Mouse (Mus musculus): ENCODE measurements around the gene Lipo1. TPM values are rescaled to one million over a fixed set of nuclear protein-coding genes. Genes with fewer than 3 reads are reported as not detected.

Gene Lipo1
- polyA plus RNA-seq (2017; shearing (Covaris generic)) = not detected

DNA sequence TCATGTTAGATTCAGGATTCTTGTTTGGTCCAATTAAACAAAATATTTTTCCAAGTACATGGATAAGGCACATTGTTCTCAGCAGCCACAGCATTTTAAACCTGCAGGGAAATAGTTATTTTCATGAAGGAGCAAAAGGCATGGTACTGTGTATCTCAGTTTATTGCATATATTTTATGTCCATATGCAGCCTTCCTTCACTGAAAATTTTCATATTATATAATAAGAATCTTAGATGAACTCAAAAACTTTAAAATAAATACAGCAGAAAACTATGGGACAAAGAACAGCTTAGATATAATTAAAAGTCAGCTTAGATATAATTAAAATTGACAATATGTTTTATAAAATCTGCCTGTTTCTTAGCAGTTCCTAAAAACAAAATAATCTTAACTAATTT lies at the start of gene Lipo1:
TSS of gene Lipo1 (minus strand) at position 101 of the 400 bp plus-strand sequence.

DNA sequence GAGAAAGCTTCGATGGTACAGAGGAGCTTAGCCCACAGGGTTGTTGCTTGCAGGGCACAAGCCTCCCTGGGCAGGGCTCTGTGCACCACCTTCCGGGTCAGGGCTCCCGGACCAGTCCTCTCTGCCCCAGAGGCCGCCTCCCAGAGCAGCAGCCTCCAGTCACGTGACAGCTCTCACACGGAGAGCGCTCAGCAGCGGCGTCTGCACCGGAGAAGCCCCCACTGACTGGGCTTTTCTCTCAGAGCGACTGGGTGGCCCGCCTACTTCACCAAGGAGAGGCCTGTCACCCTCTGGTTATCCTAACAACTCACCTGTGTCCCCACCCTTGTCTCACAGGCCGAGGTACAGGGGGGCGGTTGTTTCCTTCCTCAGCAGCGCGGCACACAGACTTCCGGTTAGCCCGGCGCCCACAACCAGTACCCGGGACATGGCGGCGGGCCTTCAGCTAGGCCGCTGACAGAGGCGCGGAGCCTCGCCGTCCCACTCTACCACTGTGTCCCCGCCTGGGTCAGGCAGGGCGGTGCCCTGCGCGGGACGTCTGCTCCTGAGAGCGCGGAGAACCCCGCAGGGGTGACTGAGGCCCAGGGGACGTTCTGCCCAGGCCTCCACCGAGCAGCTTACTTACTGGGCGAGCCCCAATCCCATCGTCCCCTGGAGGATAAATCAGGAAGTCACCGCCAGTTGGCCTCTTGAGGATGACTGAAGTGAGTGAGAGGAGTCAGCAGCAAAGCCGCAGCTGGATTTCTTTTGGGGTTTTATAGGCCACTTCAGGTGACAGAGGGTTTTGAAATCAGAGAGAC lies 25.8 kb downstream of the Lipo1 start, which contains the start of gene Lipo3:
TSS of gene Lipo3 (minus strand) at position 665 of the 800 bp plus-strand sequence.

DNA sequence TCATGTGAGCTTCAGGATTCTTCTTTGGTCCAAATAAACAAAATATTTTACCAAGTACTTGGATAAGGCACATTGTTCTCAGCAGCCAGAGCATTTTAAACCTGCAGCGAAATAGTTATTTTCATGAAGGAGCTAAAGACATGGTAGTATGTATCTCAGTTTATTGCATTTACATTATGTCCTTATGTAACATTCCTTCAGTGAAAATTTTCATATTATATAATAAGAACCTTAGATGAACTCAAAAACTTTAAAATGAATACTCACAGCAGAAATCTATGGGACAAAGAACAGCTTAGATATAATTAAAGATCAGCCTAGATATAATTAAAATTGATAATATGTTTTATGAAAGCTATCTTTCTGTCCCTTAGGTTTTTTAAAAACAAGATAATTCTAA lies 36.0 kb downstream of the Lipo1 start, which contains the start of gene Lipo2:
TSS of gene Lipo2 (minus strand) at position 101 of the 400 bp plus-strand sequence.

Other genes with a start within 250 kb of the Lipo1 start
- gene Gm8978, start 162.2 kb downstream of the Lipo1 start, polyA plus RNA-seq (2017; shearing (Covaris generic)) = not detected
- under 1 TPM in 1 of 2 experiments, not detected in 1; 0.48 TPM for gene Lipo2, start 36.1 kb downstream of the Lipo1 start, polyA plus RNA-seq (2017; shearing (Covaris generic))
- gene Lipo3, start 25.5 kb downstream of the Lipo1 start, polyA plus RNA-seq (2017; shearing (Covaris generic)) = 10 to 100 TPM; 13.1 to 16.3 TPM
- gene Lipf, start 173.7 kb upstream of the Lipo1 start, polyA plus RNA-seq (2017; shearing (Covaris generic)) = not detected
- not detected for gene Lipk, start 220.8 kb upstream of the Lipo1 start, polyA plus RNA-seq (2017; shearing (Covaris generic))